Mouse (Mus musculus) gastrocnemius, postnatal 14 days (tissue): ENCODE results near the gene Dusp3. TPM values are rescaled to one million over a fixed set of nuclear protein-coding genes. Genes with fewer than 3 reads are reported as not detected.
"Not testable (repeated sequence)": the region's sequence is repeated elsewhere in the genome, so short reads cannot be mapped to it uniquely, and the experiment has no call there.

ENCODE experiments used
- DNase-seq: peaks from one replicate; pipeline ENCODE4 v3.0.0; 2021; ENCODE audit warnings: mixed read lengths
- intact Hi-C: fragments of 180-260 bp; cut with DNase I; formaldehyde crosslinking; loops from one replicate; pipeline ENCODE4 v1.15.1; 2025; ENCODE audit warnings: low total_unique reads
- total RNA-seq, 2 experiments: library from RNA; stranded (reverse); gene quantifications; 2 replicates each; pipeline ENCODE4 v1.2.3; 2021

Dusp3 gene
- total RNA-seq, 2 experiments from 2014 or later: 140 to 151 TPM

DNA sequence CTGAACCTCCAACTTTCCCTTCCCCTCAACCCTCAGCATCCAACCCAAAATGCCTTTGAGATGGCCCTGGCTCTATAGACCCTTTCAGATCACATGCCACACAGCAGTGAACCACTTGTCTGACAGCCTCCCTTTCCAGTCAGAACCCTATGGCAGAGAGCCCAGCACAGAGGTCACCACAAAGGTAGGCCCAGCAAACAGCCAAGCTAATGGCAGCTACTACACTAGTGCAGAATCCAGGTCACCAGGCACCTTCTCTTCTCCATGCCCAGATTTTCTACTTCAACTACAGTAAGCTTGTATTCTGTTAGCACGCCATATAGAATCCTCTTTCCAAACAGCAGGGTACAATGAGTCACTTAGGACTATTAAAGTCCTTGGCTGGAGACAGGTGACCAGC is 29.3 kb upstream of the Dusp3 start:
- peak; percentile 39 for DNase-seq
- intact Hi-C loops: no loop called here

DNA sequence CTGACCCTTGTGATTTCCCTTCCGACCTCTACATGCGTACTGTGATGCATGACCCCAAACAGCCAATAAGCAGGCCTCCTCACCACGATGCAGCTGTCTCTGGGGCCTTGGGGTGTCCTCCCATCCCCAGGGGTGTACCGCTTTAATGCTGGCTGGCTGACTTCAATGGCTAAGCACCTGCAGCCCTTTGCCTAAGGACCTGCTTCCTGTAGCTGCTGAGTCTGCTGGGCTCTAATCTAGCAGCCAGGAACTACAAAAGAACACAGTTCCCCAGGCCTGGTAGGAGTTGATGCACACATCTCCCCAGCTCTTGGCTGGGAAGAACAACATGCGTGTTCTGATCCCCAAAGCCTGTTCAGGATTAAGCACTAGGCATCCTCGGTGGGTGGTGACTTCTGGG is 28.7 kb upstream of the Dusp3 start:
- intact Hi-C loops: no loop called here

DNA sequence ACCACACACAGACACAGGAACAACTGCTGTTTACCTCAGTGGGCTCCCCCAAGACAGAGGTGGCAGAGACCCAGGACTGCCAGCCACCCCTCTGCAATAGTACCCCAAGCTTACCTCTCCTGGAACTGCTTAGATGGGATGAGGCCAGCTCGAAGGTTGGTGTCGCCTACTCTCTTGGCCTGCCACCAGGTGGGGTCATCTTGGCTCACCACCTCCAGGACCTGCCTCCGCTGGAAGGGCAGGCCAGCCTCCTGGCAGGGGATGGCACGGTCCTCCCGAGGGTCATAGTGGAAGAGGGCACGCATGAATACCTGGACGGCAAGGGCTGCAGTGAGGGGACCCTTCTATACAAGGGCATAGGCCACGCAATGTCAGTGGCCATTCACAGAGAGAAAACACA is 26.4 kb upstream of the Dusp3 start:
- no peak for DNase-seq

More for the DNA sequence above, 28.7 kb upstream of the Dusp3 start:
- no peak for DNase-seq

DNA sequence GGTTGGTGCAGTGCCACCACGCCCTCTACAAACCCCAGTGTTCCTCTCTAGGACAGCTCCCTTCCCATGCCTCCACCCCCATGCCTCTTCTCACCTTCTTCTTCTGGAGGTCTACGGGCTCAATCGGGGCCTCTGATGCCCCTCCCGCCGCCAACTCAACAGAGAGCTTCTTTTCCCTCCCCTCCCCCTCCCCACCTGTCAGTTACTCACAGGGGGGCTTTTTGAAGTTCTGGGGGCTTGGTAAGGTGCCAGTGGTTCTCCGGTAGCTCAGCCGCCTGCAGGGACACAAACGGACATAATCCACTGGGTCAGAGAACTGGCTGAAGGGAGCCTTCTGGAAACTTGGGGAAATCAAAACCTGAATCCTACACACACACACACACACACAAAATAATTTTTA is 24.7 kb upstream of the Dusp3 start:
- intact Hi-C loops: no loop called here
- DNase-seq: no peak

More for the DNA sequence above, 26.4 kb upstream of the Dusp3 start:
- intact Hi-C loops: no loop called here

DNA sequence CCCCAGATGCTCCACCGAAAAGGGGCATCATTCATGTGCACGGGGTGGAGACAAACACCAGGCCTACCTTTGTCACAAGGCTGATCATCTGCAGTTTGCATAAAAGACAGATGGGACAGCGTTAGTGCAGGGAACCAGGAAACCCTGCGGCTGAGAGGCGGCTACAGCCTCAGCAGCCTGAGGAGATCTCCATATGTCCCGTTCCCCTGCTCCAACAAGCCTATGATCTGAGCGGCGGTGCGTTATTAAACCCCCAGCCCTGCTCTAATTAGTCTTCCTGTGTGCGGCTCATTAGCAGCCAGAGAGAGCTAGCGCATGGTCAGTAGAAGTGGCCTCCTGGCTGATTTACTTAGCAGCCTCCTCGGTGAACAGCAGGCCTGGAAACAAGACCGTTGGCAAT is 23.3 kb upstream of the Dusp3 start:
- no peak for DNase-seq
- intact Hi-C loops: no loop called here

DNA sequence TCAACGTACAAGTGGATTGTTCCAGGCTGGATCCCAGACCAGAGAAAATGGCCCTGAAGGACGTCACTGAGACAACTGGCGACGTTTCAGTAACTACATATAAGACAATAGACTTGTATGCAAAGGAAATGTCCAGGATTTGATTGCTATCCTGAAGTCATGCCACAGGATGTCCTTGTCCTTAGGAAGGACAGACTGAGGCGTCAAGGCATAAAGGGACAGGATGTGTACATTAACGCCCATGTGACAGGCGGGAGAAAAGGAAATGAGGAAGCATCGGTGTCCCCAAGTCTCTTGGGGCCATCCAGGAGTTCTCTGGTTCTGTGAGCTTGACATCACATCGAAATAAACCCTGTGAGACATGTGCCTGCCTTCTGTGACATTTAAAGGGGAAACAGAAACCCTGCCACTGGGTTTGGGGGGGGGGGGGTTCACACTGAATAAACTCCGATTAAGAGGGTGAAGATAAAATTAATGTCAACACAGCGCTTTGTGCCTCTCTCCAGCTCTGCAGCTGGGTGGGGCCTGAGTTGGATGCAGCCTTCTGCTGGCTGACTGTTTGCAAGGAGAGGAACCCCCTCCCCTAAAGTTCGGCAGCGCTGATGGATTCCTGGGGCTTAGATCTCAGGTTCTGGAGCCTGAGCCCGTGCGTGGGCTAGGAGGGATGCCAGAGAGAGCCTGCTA is 22.3 kb upstream of the Dusp3 start:
- intact Hi-C loops: no loop called here
- DNase-seq: no peak

DNA sequence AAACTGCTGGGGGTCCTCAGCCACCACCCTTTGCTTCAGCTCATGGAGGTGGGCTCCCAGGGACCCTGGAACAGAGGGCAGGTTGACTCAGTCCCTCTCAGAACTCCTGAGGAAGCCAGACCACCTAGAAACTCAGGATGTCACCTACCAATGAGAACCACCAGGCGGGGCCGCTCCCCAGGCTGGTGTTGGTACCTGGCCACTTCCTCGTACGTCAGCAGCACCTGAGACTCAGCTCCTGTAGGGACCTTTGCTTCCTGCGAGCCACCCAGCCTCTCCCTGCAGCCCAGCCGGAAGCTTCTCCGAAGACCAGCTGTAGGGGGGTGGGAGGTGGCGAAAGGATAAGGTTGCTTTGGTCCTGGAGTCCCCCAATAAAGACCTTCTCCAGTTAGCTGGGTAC is 21.6 kb upstream of the Dusp3 start:
- intact Hi-C loops: no loop called here
- DNase-seq: no peak

DNA sequence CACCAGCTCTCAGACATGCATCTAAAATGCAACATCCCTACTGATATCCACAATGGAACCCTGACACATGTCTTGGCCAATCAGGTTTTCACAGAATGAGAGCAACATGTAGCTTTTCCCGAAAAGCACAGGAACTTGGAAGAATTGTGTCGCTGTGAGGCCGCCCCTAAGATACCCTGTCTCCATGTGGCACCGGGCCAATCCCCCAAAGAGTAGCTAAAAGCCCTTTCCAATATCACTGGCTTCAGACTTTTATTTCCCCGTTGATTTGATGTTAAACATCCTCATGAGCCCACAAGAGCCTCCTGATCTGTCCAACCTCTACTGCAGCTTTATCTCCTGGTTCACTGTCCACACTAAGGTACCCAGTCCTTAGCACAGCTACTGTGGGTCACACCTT is 19.9 kb upstream of the Dusp3 start:
- intact Hi-C loops: no loop called here
- no peak for DNase-seq

DNA sequence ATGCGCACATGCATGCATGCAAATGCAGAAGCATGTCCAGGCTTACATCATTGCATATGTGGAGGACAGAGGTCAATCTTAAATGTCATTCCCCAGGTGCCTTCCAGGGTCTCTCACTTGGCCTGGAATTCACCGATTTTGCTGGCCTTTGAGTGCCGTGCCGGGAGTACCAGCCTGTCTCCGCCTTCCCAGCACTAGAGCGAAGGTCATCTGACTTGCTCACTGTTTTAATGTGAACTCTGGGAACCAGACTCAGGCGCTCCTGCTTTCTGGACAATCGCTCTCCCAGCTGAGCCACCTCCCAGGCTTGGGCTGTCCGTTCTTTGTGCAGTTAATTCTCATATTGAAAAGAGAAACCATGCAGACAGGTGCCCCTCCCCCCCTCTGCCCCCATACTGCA is 19.5 kb upstream of the Dusp3 start:
- no peak for DNase-seq
- intact Hi-C loops: no loop called here

DNA sequence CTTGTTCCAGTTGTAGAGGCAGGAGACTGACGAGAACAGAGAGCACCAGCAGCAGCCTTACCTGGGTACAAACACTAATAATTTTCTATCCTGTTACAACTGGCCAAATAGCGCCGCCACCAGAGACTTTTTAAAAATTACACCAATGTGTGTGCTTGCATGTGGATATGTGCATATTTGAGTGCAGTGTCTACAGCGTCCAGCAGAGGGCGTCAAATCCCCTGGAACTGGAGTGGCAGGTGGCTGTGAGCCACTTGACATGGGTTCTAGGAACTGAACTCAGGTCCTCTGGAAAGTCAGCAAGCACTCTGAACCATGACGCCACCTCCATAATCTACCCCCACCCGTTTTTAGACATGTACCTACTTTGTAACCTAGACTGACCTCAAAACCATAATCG is 17.4 kb upstream of the Dusp3 start:
- no peak for DNase-seq
- intact Hi-C loops: no loop called here

DNA sequence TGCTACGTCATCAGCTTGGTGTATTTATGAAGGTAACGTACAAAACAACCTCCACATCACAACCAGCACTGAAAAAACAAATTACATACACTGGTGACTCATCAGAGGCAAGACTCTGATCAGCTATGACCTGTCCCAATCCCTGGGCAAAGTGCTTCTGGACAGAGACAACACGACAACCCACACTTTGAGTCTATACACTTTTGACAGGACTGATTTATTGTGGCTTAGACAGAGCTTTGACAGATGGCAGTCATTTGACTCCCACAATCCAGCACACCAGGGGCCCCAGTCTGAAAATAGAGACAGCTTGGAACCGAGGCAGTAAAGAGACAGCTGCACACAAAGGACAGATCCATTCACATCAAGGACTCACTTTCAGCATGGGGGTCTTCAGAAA is 12.7 kb upstream of the Dusp3 start:
- DNase-seq: no peak
- intact Hi-C loops: no loop called here

DNA sequence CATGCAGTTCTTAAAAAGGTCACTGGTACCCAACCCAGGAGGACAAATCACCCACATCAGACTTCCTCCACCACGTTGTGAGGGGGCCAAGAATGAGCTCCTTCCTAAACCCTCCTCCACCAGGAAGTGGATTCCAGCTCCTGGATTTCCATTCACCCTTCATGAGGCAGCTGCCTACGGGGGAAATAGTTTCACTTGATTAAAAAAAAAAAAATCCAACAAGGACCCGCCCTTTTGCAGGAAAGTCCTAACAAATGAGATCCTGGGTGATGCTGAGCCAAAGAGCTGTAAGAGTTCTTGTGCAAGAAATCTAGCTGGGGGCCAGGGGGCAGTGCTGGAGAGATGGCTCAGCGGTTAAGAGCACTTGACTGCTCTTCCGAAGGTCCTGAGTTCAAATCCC is 11.4 kb upstream of the Dusp3 start:
- DNase-seq: no peak
- intact Hi-C loops: no loop called here

DNA sequence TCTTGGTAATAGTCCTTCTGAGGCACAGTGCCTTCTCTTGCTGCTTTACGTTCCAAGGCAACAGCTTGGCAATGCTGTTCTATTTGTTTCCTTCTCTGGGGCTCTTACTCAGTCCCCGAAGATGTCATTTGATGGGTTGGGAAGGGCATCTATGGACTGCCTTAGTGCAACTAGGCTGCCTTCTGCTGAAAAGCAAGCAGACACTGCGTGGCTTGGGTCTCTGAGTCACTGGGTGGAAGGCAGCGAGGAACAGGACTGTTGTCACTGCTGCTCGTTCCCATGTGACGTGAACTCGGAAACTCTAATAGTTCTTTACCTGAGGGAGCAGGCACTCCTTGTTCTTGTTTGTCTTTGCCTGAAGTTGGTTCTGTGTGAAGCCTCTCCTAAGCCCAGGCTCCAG is 9.1 kb upstream of the Dusp3 start:
- intact Hi-C loops: no loop called here
- no peak for DNase-seq

DNA sequence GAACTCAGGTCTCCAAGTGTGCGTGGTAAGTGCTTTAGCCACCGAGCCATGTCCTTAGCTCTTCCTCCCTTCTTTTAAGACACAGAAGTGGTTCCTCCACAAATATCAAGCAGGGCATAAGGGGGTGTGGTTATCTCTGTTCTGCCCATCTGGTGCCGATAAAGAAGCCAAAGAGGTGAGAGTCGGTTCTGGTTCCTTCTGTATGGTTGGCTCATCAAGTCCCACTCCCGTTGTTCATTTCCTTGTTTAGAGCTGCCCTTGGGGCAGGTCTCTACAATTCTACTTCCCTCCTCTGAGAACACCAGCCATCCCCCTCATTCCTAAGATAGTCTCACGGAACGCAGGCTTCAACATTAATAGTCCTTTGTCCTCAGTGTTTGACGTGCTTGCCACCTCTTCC is 7.3 kb upstream of the Dusp3 start:
- DNase-seq: no peak
- intact Hi-C loops: no loop called here

DNA sequence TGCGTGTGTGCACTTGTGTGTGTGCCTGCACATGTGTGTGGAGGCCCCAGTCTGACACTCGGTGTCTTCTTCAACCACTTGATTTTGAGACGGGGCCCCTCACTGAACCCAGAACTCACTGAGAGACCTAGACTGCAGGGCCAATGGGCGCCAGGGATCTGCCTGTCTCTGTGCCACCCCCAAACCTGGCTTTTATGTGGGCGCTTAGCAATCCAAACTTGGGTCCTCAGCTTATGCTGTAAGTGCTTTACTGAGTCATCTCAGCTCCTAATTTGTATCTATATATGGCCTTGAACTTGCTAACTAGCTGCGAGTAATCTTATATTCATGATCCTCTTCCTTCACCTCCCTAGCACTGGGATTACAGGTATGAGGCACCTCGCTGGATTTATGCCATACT is 5.6 kb upstream of the Dusp3 start:
- intact Hi-C loops: no loop called here
- no peak for DNase-seq

DNA sequence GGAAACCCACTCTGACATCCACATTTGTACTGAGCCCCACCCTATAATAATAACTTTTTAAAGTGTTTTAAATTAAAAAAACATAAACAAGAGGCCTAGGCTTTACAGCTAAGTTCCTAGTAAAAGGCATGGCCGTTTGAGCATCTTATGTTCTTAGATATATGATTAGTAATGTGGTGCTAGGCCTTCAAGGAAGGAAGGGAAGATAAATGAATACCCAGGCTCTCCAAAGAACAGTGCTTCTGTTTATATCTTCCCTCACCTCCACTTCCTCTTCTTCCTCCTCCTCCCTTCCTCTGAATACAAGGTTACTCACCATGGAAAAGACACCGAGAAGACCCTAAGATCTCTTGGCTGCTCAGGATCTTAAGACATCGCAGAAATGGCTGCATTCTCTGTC is 5.0 kb upstream of the Dusp3 start:
- no peak for DNase-seq
- intact Hi-C loops: no loop called here

DNA sequence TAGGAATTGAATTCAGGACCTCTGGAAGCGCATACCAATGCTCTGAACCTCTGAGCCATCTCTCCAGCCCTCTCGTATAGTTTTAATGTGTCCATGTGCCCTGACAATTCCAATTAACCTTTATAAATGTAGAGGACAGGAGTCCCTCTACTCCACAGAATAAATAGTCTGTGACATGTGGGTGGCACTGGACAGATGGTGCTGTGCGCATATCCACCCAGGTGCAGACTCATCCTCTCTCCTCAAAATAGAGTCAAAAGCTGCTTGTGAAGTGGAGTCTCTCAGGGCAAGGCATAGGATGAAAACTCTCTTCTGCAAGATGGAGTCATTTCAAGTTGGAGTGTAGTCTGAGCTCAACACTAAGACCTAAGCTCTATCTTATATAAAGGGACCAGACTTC is 3.4 kb upstream of the Dusp3 start:
- DNase-seq: no peak
- intact Hi-C loops: no loop called here

DNA sequence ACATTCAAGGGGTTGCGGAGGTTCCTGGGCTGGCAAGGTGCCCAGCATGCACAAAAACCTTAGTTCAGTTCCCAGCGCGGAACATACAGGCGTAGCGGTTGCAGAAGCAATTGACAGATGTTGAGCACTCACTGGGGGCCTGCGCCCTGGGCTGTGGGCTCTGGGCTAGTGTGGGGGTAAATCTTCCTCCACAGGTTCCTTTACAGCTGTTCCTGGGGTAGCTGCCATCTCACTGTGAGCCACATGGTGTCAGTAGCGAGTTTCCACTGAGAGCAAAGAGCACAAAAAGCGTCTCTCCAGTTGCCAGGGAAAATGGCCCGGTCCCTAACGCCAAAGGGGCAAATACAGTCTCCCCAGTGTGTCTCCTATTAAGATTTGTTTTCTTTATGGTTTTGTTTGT is 823 bp downstream of the Dusp3 start:
- intact Hi-C loops: loop anchor here (5.0 kb wide), 1 partner anchor 51 kb away; no protein-coding TSS in a partner anchor
- peak; percentile 85 for DNase-seq

DNA sequence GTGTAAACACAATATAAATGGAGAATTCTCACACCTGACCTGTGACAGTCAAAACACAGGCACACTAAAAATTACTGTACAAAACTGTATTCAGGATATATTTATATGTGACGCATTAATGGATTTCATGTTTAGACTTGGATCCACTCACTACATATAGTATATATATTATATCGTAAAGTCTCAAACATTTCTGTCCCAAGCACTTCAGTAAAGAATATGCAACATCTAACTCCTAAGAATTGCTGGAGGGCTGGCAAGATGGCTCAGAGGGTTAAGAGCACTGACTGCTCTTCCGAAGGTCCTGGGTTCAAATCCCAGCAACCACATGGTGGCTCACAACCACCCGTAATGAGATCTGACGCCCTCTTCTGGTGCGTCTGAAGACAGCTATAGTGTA is 1.4 kb downstream of the Dusp3 start:
- intact Hi-C loops: loop anchor here (5.0 kb wide), 1 partner anchor 52 kb away; no protein-coding TSS in a partner anchor
- not testable (repeated sequence) for DNase-seq

DNA sequence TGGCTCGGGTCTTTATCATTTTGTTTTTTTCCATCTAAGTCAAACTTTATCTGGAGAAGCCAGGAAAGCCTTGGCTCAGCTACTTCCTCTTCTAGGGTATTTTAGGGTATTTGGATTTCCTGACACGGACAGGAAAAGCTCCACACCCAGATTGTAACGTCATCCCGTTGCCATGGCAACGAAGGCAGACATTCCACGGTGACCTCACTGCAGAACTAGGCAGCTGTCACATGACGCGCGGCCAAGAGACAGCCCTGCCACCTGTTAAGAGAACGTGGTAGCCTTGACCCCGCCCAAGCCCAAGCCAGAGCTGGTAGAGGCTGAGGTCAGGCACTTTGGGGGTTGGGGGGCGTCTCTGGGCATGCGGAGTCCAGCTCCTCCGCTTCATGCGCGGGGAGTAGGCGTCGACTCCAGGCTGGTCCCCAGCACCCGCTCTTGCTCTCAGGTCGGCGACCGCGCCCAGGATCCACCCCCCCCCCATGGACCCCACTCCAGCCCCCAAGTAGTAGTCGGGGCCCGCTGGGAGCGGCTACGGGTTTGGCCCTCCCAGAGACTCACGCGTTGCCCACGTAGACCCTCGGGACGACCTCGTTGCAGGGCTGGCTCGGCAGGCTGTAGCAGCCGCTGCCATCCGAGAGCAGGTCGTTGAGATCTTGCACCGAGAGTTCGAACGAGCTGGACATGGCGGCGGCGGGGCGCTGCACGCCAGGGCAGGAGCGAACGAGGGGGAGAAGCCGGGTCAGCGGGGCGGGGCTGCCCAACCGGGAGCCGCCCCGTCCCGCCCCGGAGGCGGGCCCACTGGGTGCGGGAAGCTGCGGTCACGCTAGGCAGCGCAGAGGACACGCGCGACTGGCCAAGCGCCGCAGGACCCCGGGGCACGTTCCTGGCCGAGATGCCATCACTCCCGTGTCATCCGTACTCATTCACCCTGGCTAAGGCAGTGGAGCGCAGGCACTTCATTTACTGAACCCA is 2.5 kb downstream of the Dusp3 start, which contains the start of gene Cfap97d1:
TSS of gene Cfap97d1 (plus strand) at position 226 of the 972 bp plus-strand sequence.
- intact Hi-C loops: loop anchor here (5.0 kb wide), 1 partner anchor 53 kb away; no protein-coding TSS in a partner anchor
- DNase-seq: peak; percentile 95
